Mouse (Mus musculus): ENCODE measurements around the gene Otop3. TPM values are rescaled to one million over a fixed set of nuclear protein-coding genes. Genes with fewer than 3 reads are reported as not detected.
A peak's percentile ranks its signal among the peaks of the same experiment; 100 is the strongest.

Otop3 gene
- polyA plus RNA-seq, 1 experiment from 2014 or later = 0.80 TPM

- no peaks in the 10 kb centered on the region for H3K27me3 ChIP-seq (ENCODE audit: control insufficient read depth, insufficient read depth, low read depth, low read length)
- no peaks in the 10 kb centered on the region for H3K9me3 ChIP-seq (replicated peaks; ENCODE audit: control insufficient read depth, low read length, poor library complexity, severe bottlenecking)
- ATAC-seq = 0 out of 2 replicates have a peak, but pooled peaks have one; percentile 8
- H3K27ac ChIP-seq (ENCODE audit: low read length) = peak overlapping the region; percentile 85
- peak overlapping the region; percentile 51 for H3K4me3 ChIP-seq (ENCODE audit: low read depth, low read length)
- H3K4me1 ChIP-seq (ENCODE audit: control insufficient read depth, insufficient read depth, low read length) = peaks cover 15% of the 10 kb centered on the region; the same call in 1 of the 2 replicates
- peak overlapping the region; percentile 63 for H3K4me2 ChIP-seq (ENCODE audit: low read length)
- H3K9ac ChIP-seq (ENCODE audit: low read depth, low read length) = peak overlapping the region; percentile 76
- WGBS = 69% methylated on average over 12 of the region's 12 CpGs
- no peaks in the 10 kb centered on the region for H3K36me3 ChIP-seq (ENCODE audit: control insufficient read depth, insufficient read depth, low read length)
Measured at GRCm38 (mm10) chr11:115374695-115375425, 40.3 kb downstream of the Otop3 start.

GRCm38 (mm10) chr11:115376722-115377121 is 42.2 kb downstream of the Otop3 start:
- ATAC-seq = no peak
- Histone ChIP-seq H3K4me2 (ENCODE audit: low read length) (no peak overlapping the region), H3K4me1 (ENCODE audit: control insufficient read depth, insufficient read depth, low read length) (peaks cover 20% of the 10 kb centered on the region; the same call in 1 of the 2 replicates), H3K4me3 (ENCODE audit: low read depth, low read length) (no peak overlapping the region), H3K9me3 (replicated peaks; ENCODE audit: control insufficient read depth, low read length, poor library complexity, severe bottlenecking) (no peaks in the 10 kb centered on the region), H3K27ac (ENCODE audit: low read length) (no peak overlapping the region), H3K36me3 (ENCODE audit: control insufficient read depth, insufficient read depth, low read length) (no peaks in the 10 kb centered on the region), H3K9ac (ENCODE audit: low read depth, low read length) (no peak overlapping the region), H3K27me3 (ENCODE audit: control insufficient read depth, insufficient read depth, low read depth, low read length) (no peaks in the 10 kb centered on the region)
- WGBS = 73% methylated on average over 7 of the region's 7 CpGs

- Histone ChIP-seq H3K27ac (ENCODE audit: low read length) (no peak overlapping the region), H3K4me3 (ENCODE audit: low read depth, low read length) (no peak overlapping the region), H3K9ac (ENCODE audit: low read depth, low read length) (no peak overlapping the region), H3K27me3 (ENCODE audit: control insufficient read depth, insufficient read depth, low read depth, low read length) (no peaks in the 10 kb centered on the region), H3K36me3 (ENCODE audit: control insufficient read depth, insufficient read depth, low read length) (no peaks in the 10 kb centered on the region), H3K4me2 (ENCODE audit: low read length) (no peak overlapping the region), H3K4me1 (ENCODE audit: control insufficient read depth, insufficient read depth, low read length) (peaks cover 20% of the 10 kb centered on the region; the same call in 1 of the 2 replicates), H3K9me3 (replicated peaks; ENCODE audit: control insufficient read depth, low read length, poor library complexity, severe bottlenecking) (no peaks in the 10 kb centered on the region)
- no peak for ATAC-seq
- WGBS = 92% methylated on average over 4 of the region's 4 CpGs
Measured at GRCm38 (mm10) chr11:115377254-115377653, 42.7 kb downstream of the Otop3 start.

- Histone ChIP-seq H3K27me3 (ENCODE audit: control insufficient read depth, insufficient read depth, low read depth, low read length) (no peaks in the 10 kb centered on the region), H3K9me3 (replicated peaks; ENCODE audit: control insufficient read depth, low read length, poor library complexity, severe bottlenecking) (no peaks in the 10 kb centered on the region), H3K9ac (ENCODE audit: low read depth, low read length) (no peak overlapping the region), H3K4me1 (ENCODE audit: control insufficient read depth, insufficient read depth, low read length) (peaks cover 23% of the 10 kb centered on the region), H3K27ac (ENCODE audit: low read length) (no peak overlapping the region), H3K4me3 (ENCODE audit: low read depth, low read length) (no peak overlapping the region), H3K4me2 (ENCODE audit: low read length) (no peak overlapping the region), H3K36me3 (ENCODE audit: control insufficient read depth, insufficient read depth, low read length) (no peaks in the 10 kb centered on the region)
- 88% methylated on average over 7 of the region's 7 CpGs for WGBS
- ATAC-seq = no peak
Measured at GRCm38 (mm10) chr11:115377854-115378253, 43.3 kb downstream of the Otop3 start.

DNA sequence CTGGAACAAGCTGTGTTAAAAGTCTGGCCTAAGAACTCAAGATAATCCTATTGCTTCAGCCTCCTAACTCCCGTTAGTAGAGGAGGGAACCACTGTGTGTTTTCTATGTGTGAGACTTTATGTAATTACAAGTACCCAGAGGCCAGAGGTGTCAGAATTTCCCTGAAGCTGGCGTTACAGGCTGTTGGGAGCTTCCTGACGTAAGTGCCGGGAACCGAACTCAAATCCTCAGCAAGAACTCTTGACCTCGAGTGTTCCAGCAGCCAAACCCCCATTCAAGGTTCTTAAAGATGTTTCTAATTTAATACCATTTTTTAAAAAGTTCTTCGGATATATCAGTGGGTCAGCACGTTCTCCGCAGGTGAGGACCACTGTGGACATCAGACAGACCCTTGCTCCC is 46.7 kb downstream of the Otop3 start:
- H3K27ac ChIP-seq (ENCODE audit: low read length) = peak overlapping the region; percentile 31
- 13% methylated on average over 9 of the region's 9 CpGs for WGBS
- ATAC-seq = no peak
- no peaks in the 10 kb centered on the region for H3K9me3 ChIP-seq (replicated peaks; ENCODE audit: control insufficient read depth, low read length, poor library complexity, severe bottlenecking)
- H3K4me1 ChIP-seq (ENCODE audit: control insufficient read depth, insufficient read depth, low read length) = peaks cover 33% of the 10 kb centered on the region
- no peaks in the 10 kb centered on the region for H3K36me3 ChIP-seq (ENCODE audit: control insufficient read depth, insufficient read depth, low read length)
- peak overlapping the region; percentile 91 for H3K4me2 ChIP-seq (ENCODE audit: low read length)
- H3K4me3 ChIP-seq (ENCODE audit: low read depth, low read length) = peak overlapping the region; percentile 80
- H3K9ac ChIP-seq (ENCODE audit: low read depth, low read length) = no peak overlapping the region; the same call in 1 of the 2 replicates
- no peaks in the 10 kb centered on the region for H3K27me3 ChIP-seq (ENCODE audit: control insufficient read depth, insufficient read depth, low read depth, low read length)

- peak; percentile 88 for ATAC-seq
- Histone ChIP-seq H3K9me3 (replicated peaks; ENCODE audit: control insufficient read depth, low read length, poor library complexity, severe bottlenecking) (no peaks in the 10 kb centered on the region), H3K4me2 (ENCODE audit: low read length) (peak within 1 kb of the TSS; percentile 91), H3K9ac (ENCODE audit: low read depth, low read length) (peak within 1 kb of the TSS; percentile 95), H3K36me3 (ENCODE audit: control insufficient read depth, insufficient read depth, low read length) (no peaks in the 10 kb centered on the region), H3K4me1 (ENCODE audit: control insufficient read depth, insufficient read depth, low read length) (peaks cover 33% of the 10 kb centered on the region), H3K27me3 (ENCODE audit: control insufficient read depth, insufficient read depth, low read depth, low read length) (no peaks in the 10 kb centered on the region), H3K4me3 (ENCODE audit: low read depth, low read length) (peak within 1 kb of the TSS; percentile 80), H3K27ac (ENCODE audit: low read length) (peak within 1 kb of the TSS; percentile 92)
- under 1% methylated on average over 60 of the region's 76 CpGs for WGBS
Measured at GRCm38 (mm10) chr11:115381743-115382539, 47.4 kb downstream of the Otop3 start, which contains the start of gene Cdr2l. TSS of gene Cdr2l (plus strand) at chr11:115381916.

GRCm38 (mm10) chr11:115382891-115383290 is 48.4 kb downstream of the Otop3 start:
- Histone ChIP-seq H3K27ac (ENCODE audit: low read length) (peak overlapping the region; percentile 65), H3K4me2 (ENCODE audit: low read length) (peak overlapping the region; percentile 91), H3K4me1 (ENCODE audit: control insufficient read depth, insufficient read depth, low read length) (peaks cover 33% of the 10 kb centered on the region), H3K4me3 (ENCODE audit: low read depth, low read length) (peak overlapping the region; percentile 80), H3K36me3 (ENCODE audit: control insufficient read depth, insufficient read depth, low read length) (no peaks in the 10 kb centered on the region), H3K9ac (ENCODE audit: low read depth, low read length) (peak overlapping the region; percentile 95), H3K27me3 (ENCODE audit: control insufficient read depth, insufficient read depth, low read depth, low read length) (no peaks in the 10 kb centered on the region), H3K9me3 (replicated peaks; ENCODE audit: control insufficient read depth, low read length, poor library complexity, severe bottlenecking) (no peaks in the 10 kb centered on the region)
- 7% methylated on average over 5 of the region's 5 CpGs for WGBS
- ATAC-seq = no peak

DNA sequence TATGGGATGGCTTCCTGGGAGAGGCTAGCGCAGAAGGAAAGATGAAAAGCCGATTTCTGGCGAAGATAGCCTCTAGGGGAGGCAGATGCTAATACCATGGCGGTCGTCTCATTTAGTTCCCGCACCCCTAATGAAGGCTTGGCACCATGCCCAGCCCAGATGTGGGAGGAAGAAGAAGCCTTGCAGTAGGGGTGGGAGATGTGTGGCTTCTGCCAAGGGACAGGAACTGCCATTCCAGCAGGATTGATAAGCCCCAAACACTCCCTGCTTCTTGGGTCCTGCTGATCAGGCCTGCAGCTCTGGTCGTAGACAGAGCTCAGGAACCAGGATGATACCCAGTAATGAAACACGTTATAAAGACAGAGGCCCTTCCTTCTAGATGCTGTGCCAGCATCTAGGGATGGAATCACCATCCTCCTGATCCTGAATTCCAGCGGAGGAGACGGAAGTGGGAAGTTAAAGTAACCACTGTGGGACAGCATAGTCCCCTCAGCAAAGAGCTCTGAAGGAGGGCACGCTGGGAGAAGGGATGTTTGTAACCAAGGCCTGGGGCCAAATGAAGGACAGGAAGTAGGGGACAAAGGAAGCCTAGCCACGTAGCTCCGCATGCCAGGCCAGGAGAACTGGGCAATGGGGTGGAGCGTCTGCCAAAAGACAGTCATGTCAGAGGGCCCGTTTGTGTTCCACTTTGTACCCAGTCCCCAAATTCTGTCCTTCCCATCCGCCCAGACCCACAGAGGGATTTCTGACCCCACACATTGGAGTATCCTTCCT is 49.4 kb downstream of the Otop3 start:
- H3K4me2 ChIP-seq (ENCODE audit: low read length) = peak overlapping the region; percentile 91
- 33% methylated on average over 16 of the region's 16 CpGs for WGBS

More for the DNA sequence above, 49.4 kb downstream of the Otop3 start:
- Histone ChIP-seq H3K27ac (ENCODE audit: low read length) (peak overlapping the region; percentile 65), H3K4me1 (ENCODE audit: control insufficient read depth, insufficient read depth, low read length) (peaks cover 33% of the 10 kb centered on the region), H3K9me3 (replicated peaks; ENCODE audit: control insufficient read depth, low read length, poor library complexity, severe bottlenecking) (no peaks in the 10 kb centered on the region), H3K36me3 (ENCODE audit: control insufficient read depth, insufficient read depth, low read length) (no peaks in the 10 kb centered on the region), H3K27me3 (ENCODE audit: control insufficient read depth, insufficient read depth, low read depth, low read length) (no peaks in the 10 kb centered on the region), H3K9ac (ENCODE audit: low read depth, low read length) (peak overlapping the region; percentile 95), H3K4me3 (ENCODE audit: low read depth, low read length) (peak overlapping the region; percentile 80)
- ATAC-seq = no peak
